14 mouse cellular contexts compared by ENCODE assay signal in the genomic region with DNA sequence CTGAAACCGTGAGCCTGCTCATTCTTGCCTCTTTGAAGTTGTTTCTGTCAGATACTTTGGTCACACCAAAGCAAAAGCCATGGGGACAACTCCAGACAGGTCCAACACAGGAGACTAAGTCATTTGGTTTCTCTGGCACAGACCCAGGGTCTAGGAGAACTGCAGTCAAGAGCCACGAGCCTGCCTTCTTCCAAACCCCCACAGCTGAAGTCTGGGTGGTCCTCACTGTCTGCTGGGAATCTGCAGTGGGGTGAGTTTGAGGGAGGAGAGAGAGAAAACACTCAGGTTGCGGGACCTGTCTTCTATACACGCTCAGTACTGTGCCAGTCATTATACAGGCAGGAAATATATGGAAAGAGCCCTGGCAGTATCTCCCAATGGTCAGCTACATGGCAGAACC. TPM values are rescaled to one million over a fixed set of nuclear protein-coding genes. Genes with fewer than 3 reads are reported as not detected.
"Had no signal": no experiment of that assay in that cellular context is flagged by ENCODE, and none has a peak within 500 bp of the region (broad histone marks: within the 10 kb centered on the region; RNA-seq: fewer than 3 reads in every experiment).

No protein-coding gene starts in this region.

- H3K27me3 ChIP-seq: liver, embryonic 13.5 days had no signal

- H3K9me3 ChIP-seq: limb, embryonic 12.5 days; liver, embryonic 13.5 days had no signal

- H3K4me3 ChIP-seq: left cerebral cortex, adult 2 months; limb, embryonic 12.5 days; liver, embryonic 13.5 days had no signal

- ATAC-seq: intestine, postnatal 0 days; liver, postnatal 0 days; midbrain, embryonic 16.5 days had no signal

- H3K9ac ChIP-seq: limb, embryonic 12.5 days; liver, embryonic 13.5 days; liver, postnatal 0 days had no signal

- H3K4me2 ChIP-seq: limb, embryonic 12.5 days; liver, embryonic 13.5 days; midbrain, embryonic 11.5 days had no signal

- DNase-seq: kidney, adult 8-10 months; liver; liver, embryonic 13.5 days; right cerebral cortex, adult 18-20 months; right cerebral cortex, postnatal 4 days; spleen, adult 18-20 months; thymus, adult 2 months; thymus, postnatal 25 days had no signal

- H3K4me1 ChIP-seq: limb, embryonic 12.5 days had no signal

- H3K27ac ChIP-seq: left cerebral cortex, adult 2 months; limb, embryonic 12.5 days; liver, embryonic 13.5 days had no signal

RNA-seq across cellular contexts. Expression of gene Klrg2, which starts 9.6 kb away (rescaled TPM):
- polyA plus RNA-seq: liver, embryonic 13.5 days; liver, postnatal 0 days; midbrain, embryonic 16.5 days had no signal

RNA-seq across cellular contexts. Expression of gene Clec2l, which starts 35.4 kb away (rescaled TPM):
- polyA plus RNA-seq: liver, postnatal 0 days had no signal
